Mouse (Mus musculus) lung, postnatal 25 days (tissue): ENCODE measurements at regions not wholly inside any gene's neighbourhood (a gene's known extent, or its start where the extent isn't known, plus 50 kb on each side); places are given as distances from the start of the nearest gene placed in this dataset.

Source experiments
- DNase-seq: peaks from one replicate; pipeline ENCODE4 v3.0.0; 2022; ENCODE audit warnings: low spot score

DNA sequence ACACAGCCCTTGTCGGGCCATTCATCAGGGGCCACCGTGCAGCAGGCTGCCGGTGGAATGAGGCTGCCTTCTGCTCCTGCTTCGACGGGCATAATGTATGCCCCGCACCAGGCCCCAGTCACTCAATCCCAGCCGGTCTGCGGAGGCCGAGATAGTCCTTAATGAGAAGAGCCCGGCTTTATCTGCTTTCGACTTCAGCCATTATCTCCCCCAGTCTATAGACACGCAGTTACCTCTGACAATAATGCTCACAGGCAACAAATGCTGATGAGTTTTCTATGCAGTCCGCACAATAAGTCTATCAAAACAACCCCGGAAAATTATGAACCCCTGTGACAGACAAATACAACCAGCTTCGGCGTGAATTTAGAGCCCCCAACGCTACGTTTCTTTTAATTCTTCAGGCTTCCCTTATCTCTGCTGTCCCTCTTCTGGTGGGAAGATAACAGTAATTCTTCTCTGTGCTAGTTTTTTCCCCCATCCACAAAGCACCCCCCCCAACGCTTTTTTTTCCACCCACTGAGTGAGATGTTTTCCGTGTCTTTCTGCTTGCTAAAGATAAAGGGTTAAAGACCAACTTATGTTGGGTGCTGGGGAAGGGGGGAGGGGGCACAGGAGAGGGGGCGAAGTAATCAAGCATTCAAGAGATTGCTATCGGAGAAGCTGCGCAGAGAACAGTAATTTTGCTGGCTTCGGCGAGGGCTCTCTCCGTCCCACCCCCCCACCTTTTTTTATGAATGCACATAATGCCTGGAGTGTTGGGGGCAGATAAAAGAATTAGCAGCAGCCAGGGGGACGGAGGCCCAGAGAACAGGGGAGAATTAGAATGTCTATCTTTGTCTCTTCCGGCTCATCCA, 117.8 kb downstream of the Mrm1 start:
- DNase-seq = no peak

DNA sequence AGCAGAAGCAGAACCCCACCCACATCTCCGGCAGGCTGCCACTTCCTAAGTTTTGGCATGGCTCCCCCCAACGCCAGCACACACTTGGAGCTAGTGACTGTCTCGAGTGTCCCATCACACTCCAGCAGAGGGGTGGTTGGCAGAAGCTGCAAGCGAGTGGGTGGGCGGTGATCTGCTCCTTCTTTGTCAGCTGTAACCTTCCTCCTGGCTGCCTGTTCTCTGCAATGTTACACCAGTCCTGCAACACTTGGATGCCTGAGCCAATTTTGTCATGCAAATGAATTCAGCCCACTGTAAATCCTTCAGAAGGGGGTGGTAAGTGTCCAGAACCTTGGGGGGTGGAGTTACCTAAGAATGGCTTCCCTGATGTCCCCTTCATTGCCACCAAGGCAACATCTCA, 121.8 kb downstream of the Mrm1 start:
- DNase-seq = no peak

DNA sequence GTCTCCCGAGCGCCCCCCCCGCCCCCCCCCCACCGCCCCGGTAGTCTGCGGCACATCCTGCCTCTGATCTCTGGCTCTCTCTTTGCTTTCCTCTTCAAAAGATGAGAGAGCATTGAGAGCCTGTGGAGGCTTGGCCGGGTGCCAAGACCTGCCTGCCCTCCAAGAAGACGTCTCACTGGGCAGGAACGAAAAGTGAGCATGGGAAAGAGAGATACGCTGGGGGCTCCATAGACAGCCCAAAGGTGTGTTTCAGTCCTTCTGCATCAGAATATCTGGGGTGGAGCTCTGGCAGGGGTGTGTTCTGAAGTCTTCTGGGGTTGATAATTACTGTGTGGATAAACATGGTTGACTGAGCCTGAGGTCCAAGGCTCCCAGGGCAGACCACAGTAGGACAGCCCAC, 126.7 kb downstream of the Mrm1 start:
- DNase-seq = no peak

DNA sequence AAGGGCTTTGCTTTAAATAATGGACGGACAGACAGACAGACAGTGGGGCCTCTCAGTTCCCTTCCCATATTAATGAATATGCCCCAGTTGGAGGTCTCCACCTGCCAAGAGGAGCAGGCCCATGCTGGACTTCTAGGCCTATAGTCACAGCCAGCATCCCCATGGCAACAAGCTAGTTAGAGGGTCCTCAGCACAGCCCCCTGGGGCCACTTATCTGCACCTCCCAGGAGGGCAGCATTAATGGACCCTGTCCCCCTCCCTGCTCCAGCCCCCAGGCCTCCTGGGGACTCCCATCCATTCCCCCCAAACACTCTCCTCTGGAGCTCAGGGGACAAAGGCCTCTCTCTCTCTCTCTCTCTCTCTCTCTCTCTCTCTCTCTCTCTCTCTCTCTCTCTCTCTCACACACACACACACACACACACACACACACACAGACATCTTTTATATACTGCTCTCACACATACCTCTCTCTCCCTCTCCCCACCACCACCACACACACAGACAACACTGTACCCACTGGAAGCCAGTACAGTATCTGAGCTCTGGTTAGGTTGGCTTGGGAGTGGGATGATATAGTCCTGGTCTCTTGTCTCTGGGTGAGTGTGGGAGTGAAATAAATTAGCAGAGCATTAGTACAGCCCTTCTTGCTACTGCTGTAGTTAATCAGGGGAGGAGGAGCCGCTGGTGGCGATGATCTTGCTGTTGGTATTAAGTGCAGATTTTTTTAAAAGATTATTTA, 127.7 kb downstream of the Mrm1 start:
- DNase-seq = no peak

DNA sequence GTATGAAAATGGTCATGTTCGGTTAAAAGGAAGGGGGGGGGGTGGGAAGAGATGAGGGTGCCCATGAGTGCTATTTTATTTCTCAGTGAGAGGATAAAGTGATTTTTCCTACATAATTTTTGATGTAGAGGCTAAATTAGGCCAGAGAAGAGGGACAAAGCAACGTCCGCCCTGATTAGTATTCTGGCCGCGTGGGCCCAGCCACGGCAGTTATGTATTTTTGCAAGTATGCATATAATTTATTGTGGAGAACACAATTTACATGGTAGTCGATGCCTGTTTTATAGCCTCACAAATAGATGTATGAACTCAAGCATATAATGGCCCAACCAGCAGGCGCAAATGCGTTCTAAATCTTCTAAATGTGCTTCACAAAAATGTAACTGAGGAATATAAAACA, 132.8 kb downstream of the Mrm1 start:
- DNase-seq = no peak

DNA sequence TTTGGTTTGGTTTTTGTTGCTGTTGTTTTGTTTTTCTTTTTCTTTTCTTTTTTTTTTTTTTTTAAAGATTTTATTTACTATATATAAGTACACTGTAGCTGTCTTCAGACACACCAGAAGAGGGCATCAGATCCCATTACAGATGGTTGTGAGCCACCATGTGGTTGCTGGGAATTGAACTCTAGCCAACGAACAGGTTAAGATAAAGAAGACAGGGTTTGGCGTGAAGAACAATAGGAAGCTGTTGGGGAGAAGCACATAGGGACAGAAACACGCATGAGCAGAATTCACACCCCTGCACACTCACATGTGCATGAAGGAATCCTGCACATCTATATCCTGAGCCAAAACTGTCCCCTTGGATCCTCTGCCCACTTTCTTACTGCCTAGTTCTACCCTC, 135.0 kb downstream of the Mrm1 start:
- DNase-seq = no peak

DNA sequence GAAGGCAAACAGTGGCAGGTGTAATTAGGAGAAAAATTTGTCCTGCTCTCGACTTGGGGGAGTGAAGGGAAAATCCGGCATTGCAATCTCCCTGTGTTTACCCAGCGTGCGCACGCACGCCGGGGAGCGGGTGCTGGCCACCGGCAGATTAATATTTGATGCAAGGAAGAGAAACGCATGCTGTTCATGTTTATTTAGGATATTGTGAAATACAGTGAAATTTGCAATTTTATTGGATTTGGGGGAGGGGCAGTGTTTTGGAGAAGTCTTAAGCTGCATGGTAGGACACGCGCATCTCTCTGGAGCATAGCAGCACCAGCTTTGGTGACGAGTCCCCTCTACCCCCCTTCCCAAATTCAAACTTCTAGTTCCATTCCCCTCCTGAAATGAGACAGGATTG, 136.4 kb downstream of the Mrm1 start:
- no peak for DNase-seq

DNA sequence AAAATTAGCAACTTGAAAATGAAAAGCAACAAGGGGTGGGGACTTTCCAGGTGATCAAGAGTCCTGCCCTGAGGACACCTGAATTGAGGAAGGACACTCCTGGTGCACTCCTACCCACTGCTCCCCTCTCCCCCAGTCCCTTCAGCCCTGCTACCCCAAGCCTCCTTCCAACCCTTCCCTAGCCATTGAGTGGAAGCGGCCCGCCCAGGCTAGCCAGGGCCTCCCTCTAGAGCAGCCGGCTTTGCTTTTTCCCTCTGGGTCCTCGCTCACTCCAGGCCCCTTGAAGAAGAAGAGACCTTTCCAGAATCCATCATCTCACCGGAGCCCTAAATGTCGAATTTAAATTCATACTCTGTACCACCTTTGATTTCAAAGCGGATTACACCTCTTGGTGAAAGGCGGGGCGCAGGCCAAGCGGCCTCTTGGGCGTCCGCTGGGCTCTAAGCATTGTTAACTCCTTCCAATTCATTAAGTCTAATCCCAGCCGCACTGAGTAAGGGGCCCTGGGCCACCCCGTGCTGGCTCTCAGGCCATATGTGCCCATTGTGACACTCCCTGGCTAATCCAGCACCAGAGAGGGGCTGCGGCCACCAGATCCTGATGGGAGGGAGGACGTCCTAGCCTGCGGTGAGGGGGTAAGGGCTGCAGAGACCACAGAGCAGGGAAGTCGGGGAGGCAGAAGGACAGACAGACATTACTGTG, 142.8 kb downstream of the Mrm1 start:
- no peak for DNase-seq

DNA sequence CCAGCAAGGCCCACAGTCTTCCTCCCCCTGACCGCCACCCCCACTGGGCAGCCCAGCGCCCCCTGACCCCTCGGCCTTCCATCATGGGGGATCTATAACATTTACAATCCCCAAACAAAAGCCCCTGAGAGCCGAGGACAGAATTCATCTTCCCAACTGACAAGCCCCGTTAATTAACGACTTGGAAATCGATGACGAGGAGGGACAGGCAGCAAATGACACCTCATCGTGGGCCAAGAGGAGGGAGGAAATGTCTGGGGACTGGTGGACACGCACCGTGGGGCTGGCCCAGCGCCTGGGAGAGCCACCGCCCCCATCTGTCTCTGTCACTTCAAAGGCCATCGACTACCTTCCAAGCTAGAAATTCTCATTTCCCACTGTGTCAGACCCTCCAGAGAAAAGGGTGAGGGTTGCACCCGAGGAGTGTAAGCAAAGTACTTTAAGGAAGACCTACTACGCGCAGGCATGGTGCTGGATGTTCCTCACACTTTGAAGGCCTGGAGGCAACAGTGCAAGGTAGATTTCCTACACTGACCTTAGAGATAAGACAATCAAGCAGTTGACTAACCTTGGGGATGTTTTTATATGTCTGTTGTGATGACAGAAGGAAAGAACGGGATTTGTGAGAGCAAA, 146.4 kb downstream of the Mrm1 start:
- DNase-seq = no peak

DNA sequence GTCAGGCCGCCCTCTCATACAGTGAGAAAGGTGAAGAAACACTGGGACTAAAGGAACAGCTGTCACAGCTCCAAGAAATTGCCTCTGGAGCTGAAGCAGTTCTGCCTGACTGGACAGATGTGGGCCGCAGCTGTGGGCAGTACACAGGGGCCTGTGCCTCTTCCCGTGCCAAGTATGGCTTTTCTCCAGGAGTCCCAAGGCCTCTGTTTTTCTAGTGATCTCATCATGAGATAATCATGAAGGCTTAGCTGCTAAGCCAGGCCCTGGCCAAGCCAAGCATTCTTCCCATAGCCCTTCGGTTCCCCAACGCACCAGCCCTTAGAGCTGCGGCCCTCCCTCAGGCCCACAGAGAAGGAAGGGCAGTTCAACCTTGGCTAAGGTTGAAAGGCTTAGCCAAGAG, 146.2 kb upstream of the Lhx1 start:
- no peak for DNase-seq

DNA sequence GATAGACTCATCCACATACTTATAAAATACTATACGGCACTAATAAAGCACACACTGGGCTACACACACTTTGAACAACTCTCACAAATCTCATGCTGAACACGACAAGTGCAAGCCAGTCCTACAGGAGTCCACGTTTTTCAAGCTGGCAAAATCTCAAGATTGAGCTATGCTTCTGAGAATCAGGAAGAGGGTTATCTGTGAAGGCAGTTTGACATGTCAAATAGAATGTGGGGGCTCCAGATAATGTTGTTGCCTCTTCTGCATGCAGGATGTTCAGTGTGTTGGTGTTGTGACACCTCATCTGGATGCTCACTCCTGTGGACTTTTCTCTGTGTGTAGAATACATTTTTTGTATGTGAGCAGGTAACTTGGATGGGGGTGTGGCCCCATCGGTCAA, 142.4 kb upstream of the Lhx1 start:
- no peak for DNase-seq

DNA sequence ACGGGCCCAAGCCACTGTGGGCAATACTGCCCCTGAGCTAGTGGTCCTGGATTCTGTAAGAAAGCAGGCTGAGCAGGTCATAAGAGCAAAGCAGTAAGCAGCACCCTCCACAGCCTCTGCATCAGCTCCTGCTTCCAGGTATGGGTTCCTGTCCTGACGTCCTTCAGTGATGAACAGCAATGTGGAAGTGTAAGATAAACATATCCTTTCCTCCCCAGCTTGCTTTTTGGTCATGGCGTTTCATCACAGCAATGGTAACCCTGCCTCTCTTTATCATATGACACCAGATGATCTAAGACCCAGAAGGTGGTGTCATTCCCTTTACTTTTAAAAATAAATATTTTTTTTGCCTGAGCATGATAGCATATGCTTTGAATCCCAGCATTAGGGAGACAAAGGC, 138.9 kb upstream of the Lhx1 start:
- DNase-seq = no peak

DNA sequence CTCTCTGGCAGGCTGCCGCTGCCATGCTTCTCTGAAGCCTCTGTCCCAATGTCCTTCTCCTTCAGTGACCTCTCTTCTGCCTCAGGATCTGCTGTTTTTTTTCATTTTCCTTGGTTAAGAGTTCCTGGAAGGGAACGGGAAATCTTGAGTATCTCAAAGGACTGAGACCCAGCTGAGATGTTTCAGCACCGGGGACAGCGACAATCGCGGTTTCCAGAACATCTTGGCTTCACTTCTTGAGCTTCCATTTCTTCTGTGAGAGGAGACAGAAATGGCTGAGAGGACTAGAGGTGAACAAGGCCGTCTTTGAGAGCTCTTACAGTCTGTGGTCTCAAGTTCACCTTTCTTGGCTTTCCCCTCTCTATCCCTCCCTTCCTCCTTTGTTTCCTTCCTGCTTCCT, 136.6 kb upstream of the Lhx1 start:
- peak; percentile 2 for DNase-seq

DNA sequence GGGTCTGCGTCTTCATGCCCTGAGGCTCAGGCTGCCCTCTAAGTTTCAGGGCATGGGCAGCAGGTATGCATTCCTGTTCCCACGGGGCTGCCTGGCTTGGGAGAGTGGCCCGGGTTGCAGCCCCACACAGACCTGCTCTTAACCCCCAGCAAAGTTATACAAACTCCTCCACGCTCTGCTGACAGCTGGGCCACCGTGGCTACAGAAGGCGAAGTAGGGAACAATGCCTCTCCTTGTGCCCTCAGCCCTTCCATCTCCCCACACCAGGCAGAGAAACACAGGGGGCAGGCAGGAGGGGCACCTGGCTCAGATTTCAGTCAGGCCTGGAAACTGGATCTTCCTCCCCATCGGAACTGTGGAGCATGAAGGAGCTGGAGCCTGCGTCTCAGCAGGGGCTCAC, 135.5 kb upstream of the Lhx1 start:
- no peak for DNase-seq

DNA sequence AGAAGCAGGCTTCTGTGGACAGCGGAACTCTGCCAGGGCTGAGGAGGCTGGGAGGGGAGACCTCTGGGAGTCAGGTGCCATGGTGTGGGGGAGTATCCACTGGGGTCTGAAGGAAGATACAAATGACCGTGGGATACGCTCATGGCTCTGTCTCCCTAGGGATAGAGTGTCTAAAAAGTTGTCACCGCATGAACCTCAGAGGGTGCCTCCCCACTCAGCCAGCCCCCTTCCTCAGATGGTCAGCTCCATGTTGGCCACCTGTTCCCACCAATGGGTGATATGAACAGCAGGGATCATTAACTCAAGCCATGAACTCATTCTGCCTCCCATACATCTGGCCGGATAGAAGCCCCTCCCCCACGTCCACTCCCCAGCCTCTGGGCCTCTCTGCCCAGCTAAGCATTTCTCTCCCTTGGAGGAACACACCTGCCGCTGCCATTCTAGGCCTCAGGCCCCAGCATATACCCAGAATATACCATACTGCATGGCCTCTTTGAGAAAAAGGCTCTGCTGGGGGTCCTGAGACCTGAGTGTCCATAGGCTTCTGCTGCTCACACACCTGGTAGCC, 134.1 kb upstream of the Lhx1 start:
- DNase-seq = no peak

DNA sequence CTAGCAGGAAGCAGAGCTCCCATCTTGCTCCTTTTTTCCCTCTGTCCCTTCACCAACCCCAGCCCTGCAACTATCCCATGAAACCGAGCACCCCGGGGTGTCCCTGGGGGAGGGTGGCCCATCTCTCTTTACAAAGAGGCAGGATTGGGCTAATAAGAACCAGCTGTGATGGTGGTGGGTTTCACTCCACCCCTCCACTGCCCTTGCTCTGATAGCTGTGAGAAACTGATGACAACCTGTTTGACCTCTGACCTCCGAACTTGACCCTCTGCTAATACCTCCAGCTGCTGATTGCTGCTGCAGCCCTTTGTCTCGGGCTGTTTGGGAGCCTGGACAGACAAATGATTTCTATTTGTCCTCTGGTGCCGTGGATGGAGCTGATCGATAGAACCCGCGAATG, 128.1 kb upstream of the Lhx1 start:
- DNase-seq = no peak

DNA sequence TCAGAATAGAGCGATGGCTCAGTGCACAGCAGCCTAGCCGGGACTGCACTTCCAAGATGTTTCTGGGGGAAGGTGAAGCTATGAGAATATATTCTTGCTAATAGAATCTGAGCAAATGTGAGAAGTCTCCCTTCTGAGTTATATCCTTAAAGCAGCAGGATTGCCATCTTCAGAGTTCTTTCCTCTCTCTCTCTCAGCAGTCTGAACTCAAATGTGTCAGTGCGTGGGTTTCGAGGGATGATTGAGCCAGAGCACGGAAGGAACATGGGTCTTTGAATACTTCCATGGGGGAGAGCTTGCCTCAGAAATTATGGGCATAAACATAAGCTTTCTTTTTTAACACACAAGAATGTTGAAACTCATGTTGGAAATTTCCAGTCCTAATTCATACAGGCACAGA, 123.6 kb upstream of the Lhx1 start:
- DNase-seq = no peak

DNA sequence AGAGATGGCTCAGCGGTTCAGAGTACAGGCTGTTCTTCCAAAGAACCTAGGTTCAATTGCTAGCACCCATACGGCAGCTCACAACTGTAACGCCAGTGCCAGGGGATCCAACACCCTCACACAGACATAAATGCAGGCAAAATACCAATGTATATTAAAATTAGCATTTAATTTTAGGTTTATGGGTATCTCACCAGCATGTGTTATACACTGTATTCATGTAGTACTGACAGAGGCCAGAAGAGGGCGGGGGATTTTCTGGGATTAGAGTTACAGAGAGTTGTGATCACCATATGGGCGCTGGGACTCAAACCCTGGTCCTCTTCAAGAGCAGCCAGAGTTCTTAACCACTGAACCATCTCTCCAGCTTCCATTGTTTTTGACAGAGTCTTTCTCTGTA, 121.8 kb upstream of the Lhx1 start:
- DNase-seq = no peak

DNA sequence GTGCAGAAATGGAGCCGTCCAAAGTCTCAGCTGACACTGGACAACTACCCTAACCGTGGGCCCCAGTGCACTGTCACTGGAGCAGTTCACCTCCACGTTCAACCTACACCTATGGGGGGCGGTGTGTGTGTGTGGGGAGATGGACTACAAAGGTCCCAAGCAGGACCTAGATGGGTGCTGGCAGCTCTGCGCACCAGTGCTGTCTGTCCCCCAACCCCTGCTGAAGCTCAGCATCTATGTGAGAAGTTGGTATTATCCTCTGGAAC, 117.7 kb upstream of the Lhx1 start:
- DNase-seq = no peak

DNA sequence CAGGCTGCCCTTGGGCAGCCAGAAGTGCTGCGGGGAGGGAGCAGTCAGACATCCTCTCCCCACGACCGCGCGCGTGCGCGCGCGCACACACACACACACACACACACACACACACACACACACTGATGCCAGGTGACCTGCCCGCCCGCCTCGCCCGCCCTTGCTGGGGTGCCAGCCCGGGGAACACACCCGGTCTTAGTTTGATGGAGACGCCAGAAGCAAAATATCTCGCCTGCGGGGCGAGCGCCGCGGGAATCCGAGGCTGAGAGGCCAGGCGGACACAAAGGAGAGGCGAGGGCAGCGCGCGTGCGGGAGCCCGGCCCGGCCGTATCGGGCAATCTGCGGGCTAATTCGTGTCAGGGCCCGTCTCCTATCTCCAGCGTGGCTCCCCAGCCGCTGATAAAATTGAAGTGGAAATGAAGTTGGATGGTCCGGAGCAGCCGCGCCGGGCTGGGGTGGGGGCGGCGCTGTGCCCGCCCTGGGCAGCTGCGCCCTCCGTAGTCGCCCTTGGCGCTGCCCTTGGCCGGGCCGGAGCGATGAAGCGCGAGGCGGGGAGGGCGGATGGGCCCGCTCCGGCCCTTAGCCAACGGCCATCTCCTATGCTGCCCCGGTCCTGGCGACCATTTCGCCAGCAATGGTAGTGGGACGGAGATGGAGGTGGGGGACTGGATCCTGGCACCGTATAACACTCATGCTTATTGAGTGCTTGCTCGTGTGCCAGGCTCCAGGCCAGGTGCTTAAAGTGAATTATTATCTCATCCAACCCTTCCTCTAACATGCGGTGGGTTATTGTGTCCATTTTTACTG, 117.2 kb upstream of the Lhx1 start:
- DNase-seq = no peak

DNA sequence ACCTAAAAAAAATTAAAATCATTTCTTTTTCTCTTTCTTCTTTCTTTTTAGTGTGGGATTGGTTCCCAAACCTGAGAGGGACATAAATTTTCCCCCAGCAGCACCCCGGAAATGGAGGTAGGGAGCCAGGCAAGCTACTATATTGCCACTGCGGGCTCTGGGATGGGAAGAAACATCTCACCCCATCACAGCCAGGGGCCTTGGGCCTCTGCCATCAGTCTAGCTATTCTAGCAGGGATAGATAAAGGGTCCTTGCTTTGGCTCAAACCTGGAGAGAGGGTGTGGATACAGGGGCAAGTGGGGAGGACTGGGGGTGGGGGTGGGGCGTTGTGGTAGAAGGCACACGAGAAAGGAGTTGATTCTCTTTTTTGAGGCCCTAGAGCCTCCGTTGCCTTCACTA, 116.3 kb upstream of the Lhx1 start:
- no peak for DNase-seq

DNA sequence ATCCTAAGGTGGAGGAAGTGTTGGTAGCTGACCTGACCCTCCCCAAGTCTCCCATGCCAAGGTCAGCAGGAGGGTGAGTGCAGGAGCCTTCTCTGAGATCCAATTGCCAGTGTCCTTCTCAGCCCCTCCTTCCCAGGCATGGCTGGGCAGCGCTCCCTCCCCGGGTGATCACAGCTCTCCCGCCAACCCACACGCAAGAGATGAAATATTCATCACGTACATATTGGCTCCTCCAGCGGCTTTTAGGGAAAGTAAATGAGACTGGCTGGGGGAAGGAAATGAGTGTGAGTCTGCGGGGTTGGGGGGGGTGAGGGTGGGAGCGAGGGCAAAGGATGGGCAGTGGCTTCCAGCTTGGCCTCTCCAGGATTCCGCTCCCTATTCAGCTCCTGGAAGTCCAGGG, 113.0 kb upstream of the Lhx1 start:
- DNase-seq = no peak
